Mouse (Mus musculus): ENCODE results near the gene Sufu. TPM values are rescaled to one million over a fixed set of nuclear protein-coding genes. Genes with fewer than 3 reads are reported as not detected.

Gene Sufu
- polyA plus RNA-seq, 1 experiment from 2014 or later, result 9.5 TPM

GRCm38 (mm10) chr19:46499836-46500580 lies 103.3 kb downstream of the Sufu start:
- H3K4me1 ChIP-seq (replicated peaks; ENCODE audit: control insufficient read depth, insufficient read depth), result peaks cover 4% of the 10 kb centered on the region
- no peaks in the 10 kb centered on the region for H3K9me3 ChIP-seq (ENCODE audit: control insufficient read depth, low read length)
- no peaks in the 10 kb centered on the region for H3K27me3 ChIP-seq (ENCODE audit: control insufficient read depth, insufficient read depth, low read length)
- ATAC-seq (ENCODE audit: low FRiP score, low TSS enrichment) (peak; percentile 69), DNase-seq (ENCODE audit: low spot score) (peak; percentile 100)
- peak; percentile 79 for TF ChIP-seq EP300 (optimal IDR thresholded peaks at IDR 0.05)
- TF ChIP-seq CTCF (IDR thresholded peaks at IDR 0.05; ENCODE audit: low read depth), result 0 out of 2 replicates have a peak, but pooled peaks have one; percentile 0
- H3K4me2 ChIP-seq (replicated peaks; ENCODE audit: low read depth), result peak overlapping the region; percentile 91
- H3K27ac ChIP-seq (replicated peaks), result peak overlapping the region; percentile 100
- peak overlapping the region; percentile 99 for H3K9ac ChIP-seq (ENCODE audit: low read length)
- under 1% methylated on average over 46 of the region's 52 CpGs for WGBS
- H3K36me3 ChIP-seq (ENCODE audit: control insufficient read depth, insufficient read depth, low read length), result no peaks in the 10 kb centered on the region
- peak overlapping the region; percentile 97 for H3K4me3 ChIP-seq (ENCODE audit: low read depth, low read length)

- no peak for TF ChIP-seq EP300 (optimal IDR thresholded peaks at IDR 0.05)
- TF ChIP-seq CTCF (IDR thresholded peaks at IDR 0.05; ENCODE audit: low read depth), result no peak
- H3K4me1 ChIP-seq (replicated peaks; ENCODE audit: control insufficient read depth, insufficient read depth), result peaks cover 7% of the 10 kb centered on the region
- H3K9me3 ChIP-seq (ENCODE audit: control insufficient read depth, low read length), result no peaks in the 10 kb centered on the region
- H3K27ac ChIP-seq (replicated peaks), result peak overlapping the region; percentile 100
- peak overlapping the region; percentile 91 for H3K4me2 ChIP-seq (replicated peaks; ENCODE audit: low read depth)
- peak overlapping the region; percentile 99 for H3K9ac ChIP-seq (ENCODE audit: low read length)
- peak overlapping the region; percentile 97 for H3K4me3 ChIP-seq (ENCODE audit: low read depth, low read length)
- ATAC-seq (ENCODE audit: low FRiP score, low TSS enrichment) (no peak; the same call in 1 of the 2 replicates), DNase-seq (ENCODE audit: low spot score) (peak; percentile 51)
- H3K36me3 ChIP-seq (ENCODE audit: control insufficient read depth, insufficient read depth, low read length), result no peaks in the 10 kb centered on the region
- no peaks in the 10 kb centered on the region for H3K27me3 ChIP-seq (ENCODE audit: control insufficient read depth, insufficient read depth, low read length)
- 1% methylated on average over 43 of the region's 50 CpGs for WGBS
Measured at GRCm38 (mm10) chr19:46500581-46501341, 104.1 kb downstream of the Sufu start.

- Histone ChIP-seq H3K36me3 (ENCODE audit: control insufficient read depth, insufficient read depth, low read length) (no peaks in the 10 kb centered on the region), H3K27me3 (ENCODE audit: control insufficient read depth, insufficient read depth, low read length) (no peaks in the 10 kb centered on the region), H3K4me3 (ENCODE audit: low read depth, low read length) (peak within 1 kb of the TSS; percentile 97), H3K9ac (ENCODE audit: low read length) (peak within 1 kb of the TSS; percentile 99), H3K27ac (replicated peaks) (peak within 1 kb of the TSS; percentile 100), H3K4me2 (replicated peaks; ENCODE audit: low read depth) (peak within 1 kb of the TSS; percentile 91), H3K9me3 (ENCODE audit: control insufficient read depth, low read length) (no peaks in the 10 kb centered on the region), H3K4me1 (replicated peaks; ENCODE audit: control insufficient read depth, insufficient read depth) (peaks cover 13% of the 10 kb centered on the region)
- DNase-seq (ENCODE audit: low spot score), result peak; percentile 85
- TF ChIP-seq EP300 (optimal IDR thresholded peaks at IDR 0.05) (no peak), CTCF (IDR thresholded peaks at IDR 0.05; ENCODE audit: low read depth) (no peak)
- ATAC-seq (ENCODE audit: low FRiP score, low TSS enrichment), result peak; percentile 18
- WGBS, result 1% methylated on average over 37 of the region's 64 CpGs
Measured at GRCm38 (mm10) chr19:46501401-46502068, 104.8 kb downstream of the Sufu start, which contains the start of gene Trim8. TSS of gene Trim8 (plus strand) at chr19:46501702.

GRCm38 (mm10) chr19:46502069-46502455 lies 105.4 kb downstream of the Sufu start:
- Histone ChIP-seq H3K36me3 (ENCODE audit: control insufficient read depth, insufficient read depth, low read length) (peaks cover 4% of the 10 kb centered on the region; the same call in 1 of the 2 replicates), H3K4me1 (replicated peaks; ENCODE audit: control insufficient read depth, insufficient read depth) (peaks cover 17% of the 10 kb centered on the region), H3K4me3 (ENCODE audit: low read depth, low read length) (peak overlapping the region; percentile 97), H3K27ac (replicated peaks) (peak overlapping the region; percentile 100), H3K4me2 (replicated peaks; ENCODE audit: low read depth) (peak overlapping the region; percentile 91), H3K27me3 (ENCODE audit: control insufficient read depth, insufficient read depth, low read length) (no peaks in the 10 kb centered on the region), H3K9ac (ENCODE audit: low read length) (peak overlapping the region; percentile 99), H3K9me3 (ENCODE audit: control insufficient read depth, low read length) (no peaks in the 10 kb centered on the region)
- ATAC-seq (ENCODE audit: low FRiP score, low TSS enrichment) (0 out of 2 replicates have a peak, but pooled peaks have one; percentile 0), DNase-seq (ENCODE audit: low spot score) (peak; percentile 82)
- WGBS, result 0% methylated on average over 23 of the region's 46 CpGs
- no peak for TF ChIP-seq CTCF (IDR thresholded peaks at IDR 0.05; ENCODE audit: low read depth)
- TF ChIP-seq EP300 (optimal IDR thresholded peaks at IDR 0.05), result no peak

- H3K4me3 ChIP-seq (ENCODE audit: low read depth, low read length), result peak overlapping the region; percentile 97
- peak; percentile 30 for ATAC-seq (ENCODE audit: low FRiP score, low TSS enrichment)
- TF ChIP-seq EP300 (optimal IDR thresholded peaks at IDR 0.05) (no peak), CTCF (IDR thresholded peaks at IDR 0.05; ENCODE audit: low read depth) (peak; percentile 83)
- peak overlapping the region; percentile 91 for H3K4me2 ChIP-seq (replicated peaks; ENCODE audit: low read depth)
- peak overlapping the region; percentile 100 for H3K27ac ChIP-seq (replicated peaks)
- no peaks in the 10 kb centered on the region for H3K9me3 ChIP-seq (ENCODE audit: control insufficient read depth, low read length)
- H3K27me3 ChIP-seq (ENCODE audit: control insufficient read depth, insufficient read depth, low read length), result no peaks in the 10 kb centered on the region
- under 1% methylated on average over 53 of the region's 53 CpGs for WGBS
- H3K36me3 ChIP-seq (ENCODE audit: control insufficient read depth, insufficient read depth, low read length), result peaks cover 9% of the 10 kb centered on the region
- DNase-seq (ENCODE audit: low spot score), result peak; percentile 94
- peak overlapping the region; percentile 99 for H3K9ac ChIP-seq (ENCODE audit: low read length)
- H3K4me1 ChIP-seq (replicated peaks; ENCODE audit: control insufficient read depth, insufficient read depth), result peaks cover 20% of the 10 kb centered on the region
Measured at GRCm38 (mm10) chr19:46502471-46503166, 105.9 kb downstream of the Sufu start.
